Mouse (Mus musculus) spleen, adult 2 months (tissue): ENCODE data around the gene Olfr324.

ENCODE experiments used
- CTCF ChIP-seq: fragments of 200-500 bp; IDR thresholded peaks from 2 replicates; pipeline ENCODE4 v1.5.1; 2011; ENCODE audit warnings: mild to moderate bottlenecking, inconsistent platforms; ENCODE audit not compliant: insufficient read depth, insufficient read length, insufficient replicate concordance; ENCODE audit errors: extremely low read depth
- POLR2A ChIP-seq: fragments of 200-500 bp; IDR thresholded peaks from 2 replicates; pipeline ENCODE4 v1.6.1; 2011; ENCODE audit warnings: low read depth, low read length, inconsistent platforms

- no peak for TF ChIP-seq CTCF
- no peak for TF ChIP-seq POLR2A
Observed at GRCm38 (mm10) chr11:58555536-58555935, 39.4 kb upstream of the Olfr324 start, which contains the start of gene Olfr328.
